Mouse (Mus musculus): Measurements from ENCODE around the gene Tmem247. TPM values are rescaled to one million over a fixed set of nuclear protein-coding genes. Genes with fewer than 3 reads are reported as not detected.

Tmem247 gene
- total RNA-seq, 2 experiments from 2014 or later: not detected

GRCm38 (mm10) chr17:86915540-86915939 lies 1.6 kb upstream of the Tmem247 start:
- no peak for DNase-seq

- peak; percentile 52 for DNase-seq
Observed at GRCm38 (mm10) chr17:86918786-86919185, 1.6 kb downstream of the Tmem247 start.

GRCm38 (mm10) chr17:86919729-86920128 lies 2.6 kb downstream of the Tmem247 start:
- DNase-seq: no peak

GRCm38 (mm10) chr17:86924679-86925078 lies 7.5 kb downstream of the Tmem247 start:
- no peak for DNase-seq

GRCm38 (mm10) chr17:86926836-86927235 lies 9.7 kb downstream of the Tmem247 start:
- no peak for DNase-seq

- no peak for DNase-seq
Observed at GRCm38 (mm10) chr17:86929355-86929754, 12.2 kb downstream of the Tmem247 start.

- DNase-seq: no peak
Observed at GRCm38 (mm10) chr17:86929981-86930380, 12.8 kb downstream of the Tmem247 start.

GRCm38 (mm10) chr17:86932896-86933295 lies 15.7 kb downstream of the Tmem247 start:
- DNase-seq: no peak

- no peak for DNase-seq
Observed at GRCm38 (mm10) chr17:86937064-86937463, 19.9 kb downstream of the Tmem247 start.

- DNase-seq: peak; percentile 87
Observed at GRCm38 (mm10) chr17:86937497-86938155, 20.5 kb downstream of the Tmem247 start.

GRCm38 (mm10) chr17:86938683-86939082 lies 21.5 kb downstream of the Tmem247 start:
- DNase-seq: no peak

- no peak for DNase-seq
Observed at GRCm38 (mm10) chr17:86942112-86942511, 25.0 kb downstream of the Tmem247 start.

GRCm38 (mm10) chr17:86943158-86943557 lies 26.0 kb downstream of the Tmem247 start:
- no peak for DNase-seq

- no peak for DNase-seq
Observed at GRCm38 (mm10) chr17:86946078-86946477, 28.9 kb downstream of the Tmem247 start.

GRCm38 (mm10) chr17:86947840-86948796 lies 31.0 kb downstream of the Tmem247 start, which contains the start of gene Atp6v1e2:
TSS of gene Atp6v1e2 (minus strand) at chr17:86947897.
- no peak for DNase-seq

GRCm38 (mm10) chr17:86948801-86949200 lies 31.7 kb downstream of the Tmem247 start:
- DNase-seq: no peak

GRCm38 (mm10) chr17:86957239-86957638 lies 40.1 kb downstream of the Tmem247 start:
- no peak for DNase-seq

GRCm38 (mm10) chr17:86957968-86958367 lies 40.8 kb downstream of the Tmem247 start:
- DNase-seq: no peak

- DNase-seq: peak; percentile 76
Observed at GRCm38 (mm10) chr17:86961301-86961841, 44.2 kb downstream of the Tmem247 start.

GRCm38 (mm10) chr17:86962297-86962893 lies 45.2 kb downstream of the Tmem247 start:
- DNase-seq: peak; percentile 93

GRCm38 (mm10) chr17:86962894-86963585 lies 45.9 kb downstream of the Tmem247 start, which contains the start of gene Rhoq:
TSS of gene Rhoq (plus strand) at chr17:86963082.
- peak; percentile 92 for DNase-seq

- peak; percentile 56 for DNase-seq
Observed at GRCm38 (mm10) chr17:86963586-86963902, 46.4 kb downstream of the Tmem247 start.
